In genomic region chr2:30134378-30134711, GRCm38 (mm10) we compare ENCODE assay signal across 8 mouse cellular contexts. TPM values are rescaled to one million over a fixed set of nuclear protein-coding genes. Genes with fewer than 3 reads are reported as not detected.
DNase-seq lines count a peak whose midpoint lies in the region; ATAC-seq and TF ChIP-seq lines count a peak whose summit lies in the region.

No protein-coding gene starts in this region.

- intact Hi-C loops in heart, postnatal 25 days (cut with DNase I): no loop called here

- H3K27me3 ChIP-seq in heart, embryonic 15.5 days: no peaks in the 10 kb centered on the region
- H3K27me3 ChIP-seq in hindbrain, postnatal 0 days (ENCODE audit: insufficient read depth, low read length): no peaks in the 10 kb centered on the region
- H3K27me3 ChIP-seq in midbrain, embryonic 12.5 days: no peaks in the 10 kb centered on the region

- H3K4me1 ChIP-seq in heart, embryonic 15.5 days (replicated peaks): peaks cover 25% of the 10 kb centered on the region
- H3K4me1 ChIP-seq in bone marrow macrophage, adult 2 months (ENCODE audit: control insufficient read depth, insufficient read depth, low read length): peaks cover 18% of the 10 kb centered on the region
- peaks cover 16% of the 10 kb centered on the region; the same call in 1 of the 2 replicates for H3K4me1 ChIP-seq in hindbrain, postnatal 0 days (ENCODE audit: insufficient read depth, low read length)
- peaks cover 20% of the 10 kb centered on the region for H3K4me1 ChIP-seq in midbrain, embryonic 12.5 days

- no peak for DNase-seq in heart, postnatal 25 days (ENCODE audit: low spot score)
- DNase-seq in hindbrain, postnatal 0 days (ENCODE audit: low spot score): no peak
- DNase-seq in thymus, postnatal 4 days: no peak
- no peak for DNase-seq in right cerebral cortex, adult 18-20 months

- peak overlapping the region; percentile 85 for H3K4me2 ChIP-seq in heart, embryonic 15.5 days
- H3K4me2 ChIP-seq in hindbrain, postnatal 0 days (ENCODE audit: low read depth, low read length): peak overlapping the region; percentile 96
- H3K4me2 ChIP-seq in midbrain, embryonic 12.5 days (replicated peaks): peak overlapping the region; percentile 94

- peak overlapping the region; percentile 82 for H3K9ac ChIP-seq in heart, embryonic 15.5 days
- H3K9ac ChIP-seq in hindbrain, postnatal 0 days (replicated peaks; ENCODE audit: low read length): peak overlapping the region; percentile 71
- H3K9ac ChIP-seq in midbrain, embryonic 12.5 days (replicated peaks): peak overlapping the region; percentile 87

- no peak for TF ChIP-seq CTCF in bone marrow macrophage, adult 2 months (IDR thresholded peaks at IDR 0.05; ENCODE audit: low read depth, low read length)
- no peak for TF ChIP-seq CTCF in hindbrain, postnatal 0 days (IDR thresholded peaks at IDR 0.05; ENCODE audit: low read depth)

- H3K36me3 ChIP-seq in heart, embryonic 15.5 days: peaks cover 32% of the 10 kb centered on the region; the same call in 1 of the 2 replicates
- peaks cover 8% of the 10 kb centered on the region; the same call in 1 of the 2 replicates for H3K36me3 ChIP-seq in hindbrain, postnatal 0 days (ENCODE audit: insufficient read depth, low read length)
- H3K36me3 ChIP-seq in midbrain, embryonic 12.5 days: peaks cover 19% of the 10 kb centered on the region

- H3K27ac ChIP-seq in heart, embryonic 15.5 days: peak overlapping the region; percentile 89
- H3K27ac ChIP-seq in bone marrow macrophage, adult 2 months (ENCODE audit: insufficient read depth, low read depth, low read length): peak overlapping the region; percentile 94
- H3K27ac ChIP-seq in hindbrain, postnatal 0 days: peak overlapping the region; percentile 87
- H3K27ac ChIP-seq in midbrain, embryonic 12.5 days (replicated peaks): peak overlapping the region; percentile 77

- peak overlapping the region; percentile 93 for H3K4me3 ChIP-seq in heart, embryonic 15.5 days
- H3K4me3 ChIP-seq in bone marrow macrophage, adult 2 months (ENCODE audit: insufficient read depth, low read length): peak overlapping the region; percentile 94
- peak overlapping the region; percentile 79 for H3K4me3 ChIP-seq in hindbrain, postnatal 0 days (ENCODE audit: low read length)
- H3K4me3 ChIP-seq in midbrain, embryonic 12.5 days: peak overlapping the region; percentile 90

- WGBS in heart, embryonic 15.5 days: 18% methylated on average over 6 of the region's 6 CpGs
- 20% methylated on average over 6 of the region's 6 CpGs for WGBS in hindbrain, postnatal 0 days
- WGBS in midbrain, embryonic 12.5 days: 30% methylated on average over 6 of the region's 6 CpGs

- no peak for ATAC-seq in heart, embryonic 15.5 days (replicated peaks; ENCODE audit: insufficient number of reproducible peaks, insufficient read depth, low FRiP score, low read depth)
- no peak for ATAC-seq in hindbrain, postnatal 0 days
- no peak for ATAC-seq in midbrain, embryonic 12.5 days (ENCODE audit: low FRiP score, low read depth)
- ATAC-seq in frontal cortex, adult (ENCODE audit: low TSS enrichment): no peak

- H3K9me3 ChIP-seq in heart, embryonic 15.5 days (replicated peaks): no peaks in the 10 kb centered on the region
- H3K9me3 ChIP-seq in hindbrain, postnatal 0 days (ENCODE audit: low read length): no peaks in the 10 kb centered on the region
- H3K9me3 ChIP-seq in midbrain, embryonic 12.5 days: no peaks in the 10 kb centered on the region

- TF ChIP-seq POLR2A in bone marrow macrophage, adult 2 months (IDR thresholded peaks at IDR 0.05; ENCODE audit: borderline replicate concordance, low read depth, low read length): no peak

RNA-seq across cellular contexts. Expression of gene Tbc1d13, which starts 0.8 kb away (rescaled TPM):
- 5.6 and 6.4 TPM in 2 replicates for polyA plus RNA-seq in heart, embryonic 15.5 days (2015; fragmentation: Nextera tagmentation; extraction: Ambion mirVana)
- total RNA-seq in heart, postnatal 25 days (2021): 10 to 100 TPM; 19.9 to 23.0 TPM
- polyA plus RNA-seq in bone marrow macrophage, adult 2 months (2012; ENCODE audit: insufficient read depth, insufficient read length, missing spikeins): 95.7 and 107 TPM in 2 replicates
- 106 and 109 TPM in 2 replicates for total RNA-seq in hindbrain, postnatal 0 days (2014; rRNA removed)
- 9.4 and 10.8 TPM in 2 replicates for polyA plus RNA-seq in hindbrain, postnatal 0 days (2015; fragmentation: Nextera tagmentation; extraction: Ambion mirVana)
- polyA plus RNA-seq in midbrain, embryonic 12.5 days (2016; fragmentation: Nextera tagmentation; extraction: Ambion mirVana): 11.2 and 12.9 TPM in 2 replicates

RNA-seq across cellular contexts. Expression of gene Zer1, which starts 10.0 kb away (rescaled TPM):
- 5.0 and 6.8 TPM in 2 replicates for polyA plus RNA-seq in heart, embryonic 15.5 days (2015; fragmentation: Nextera tagmentation; extraction: Ambion mirVana)
- 10 to 100 TPM; 23.5 to 26.7 TPM for total RNA-seq in heart, postnatal 25 days (2021)
- 22.8 and 26.8 TPM in 2 replicates for polyA plus RNA-seq in bone marrow macrophage, adult 2 months (2012; ENCODE audit: insufficient read depth, insufficient read length, missing spikeins)
- total RNA-seq in hindbrain, postnatal 0 days (2014; rRNA removed): 77.6 and 99.2 TPM in 2 replicates
- 14.0 and 14.6 TPM in 2 replicates for polyA plus RNA-seq in hindbrain, postnatal 0 days (2015; fragmentation: Nextera tagmentation; extraction: Ambion mirVana)
- polyA plus RNA-seq in midbrain, embryonic 12.5 days (2016; fragmentation: Nextera tagmentation; extraction: Ambion mirVana): 11.6 and 11.7 TPM in 2 replicates

RNA-seq across cellular contexts. Expression of gene Endog, which starts 36.9 kb away (rescaled TPM):
- 33.9 and 35.1 TPM in 2 replicates for polyA plus RNA-seq in heart, embryonic 15.5 days (2015; fragmentation: Nextera tagmentation; extraction: Ambion mirVana)
- 100 to 1,000 TPM in 1 of 2 experiments, 10 to 100 TPM in 1; 93.8 to 100 TPM for total RNA-seq in heart, postnatal 25 days (2021)
- 5.4 and 6.4 TPM in 2 replicates for polyA plus RNA-seq in bone marrow macrophage, adult 2 months (2012; ENCODE audit: insufficient read depth, insufficient read length, missing spikeins)
- 63.7 and 64.1 TPM in 2 replicates for total RNA-seq in hindbrain, postnatal 0 days (2014; rRNA removed)
- polyA plus RNA-seq in hindbrain, postnatal 0 days (2015; fragmentation: Nextera tagmentation; extraction: Ambion mirVana): 42.2 and 42.7 TPM in 2 replicates
- 13.9 and 14.2 TPM in 2 replicates for polyA plus RNA-seq in midbrain, embryonic 12.5 days (2016; fragmentation: Nextera tagmentation; extraction: Ambion mirVana)

RNA-seq across cellular contexts. Expression of gene Zdhhc12, which starts 40.9 kb away (rescaled TPM):
- polyA plus RNA-seq in heart, embryonic 15.5 days (2015; fragmentation: Nextera tagmentation; extraction: Ambion mirVana): 25.8 and 31.3 TPM in 2 replicates
- 1 to 10 TPM; 3.9 to 4.7 TPM for total RNA-seq in heart, postnatal 25 days (2021)
- 23.7 and 28.2 TPM in 2 replicates for polyA plus RNA-seq in bone marrow macrophage, adult 2 months (2012; ENCODE audit: insufficient read depth, insufficient read length, missing spikeins)
- 25.4 and 35.0 TPM in 2 replicates for total RNA-seq in hindbrain, postnatal 0 days (2014; rRNA removed)
- polyA plus RNA-seq in hindbrain, postnatal 0 days (2015; fragmentation: Nextera tagmentation; extraction: Ambion mirVana): 30.2 and 32.2 TPM in 2 replicates
- polyA plus RNA-seq in midbrain, embryonic 12.5 days (2016; fragmentation: Nextera tagmentation; extraction: Ambion mirVana): 22.8 and 23.9 TPM in 2 replicates

RNA-seq across cellular contexts. Expression of gene Spout1, which starts 43.9 kb away (rescaled TPM):
- 27.3 and 36.3 TPM in 2 replicates for polyA plus RNA-seq in heart, embryonic 15.5 days (2015; fragmentation: Nextera tagmentation; extraction: Ambion mirVana)
- total RNA-seq in heart, postnatal 25 days (2021): 1 to 10 TPM; 4.5 to 6.1 TPM
- polyA plus RNA-seq in bone marrow macrophage, adult 2 months (2012; ENCODE audit: insufficient read depth, insufficient read length, missing spikeins): 12.5 and 12.9 TPM in 2 replicates
- 32.6 and 48.2 TPM in 2 replicates for total RNA-seq in hindbrain, postnatal 0 days (2014; rRNA removed)
- polyA plus RNA-seq in hindbrain, postnatal 0 days (2015; fragmentation: Nextera tagmentation; extraction: Ambion mirVana): 52.6 and 56.1 TPM in 2 replicates
- 60.4 and 64.0 TPM in 2 replicates for polyA plus RNA-seq in midbrain, embryonic 12.5 days (2016; fragmentation: Nextera tagmentation; extraction: Ambion mirVana)
